Mouse (Mus musculus) frontal cortex, adult 2 months (tissue): Measurements from ENCODE around the gene Dvl2. TPM values are rescaled to one million over a fixed set of nuclear protein-coding genes. Genes with fewer than 3 reads are reported as not detected.

Source experiments
- DNase-seq, 2 experiments: peaks; one replicate each; pipeline ENCODE4 v3.0.0; 2022; ENCODE audit warnings: low spot score in 1 of 2; ENCODE audit errors: extremely low spot score in 1 of 2
- polyA plus RNA-seq: library from polyadenylated mRNA; depleted of rRNA; stranded (reverse); fragments of >200 nt; gene quantifications from 2 replicates; pipeline ENCODE4 v1.2.3, GENCODE M21; 2012

The Dvl2 gene
- polyA plus RNA-seq, 1 experiment, result 35.3 TPM

DNA sequence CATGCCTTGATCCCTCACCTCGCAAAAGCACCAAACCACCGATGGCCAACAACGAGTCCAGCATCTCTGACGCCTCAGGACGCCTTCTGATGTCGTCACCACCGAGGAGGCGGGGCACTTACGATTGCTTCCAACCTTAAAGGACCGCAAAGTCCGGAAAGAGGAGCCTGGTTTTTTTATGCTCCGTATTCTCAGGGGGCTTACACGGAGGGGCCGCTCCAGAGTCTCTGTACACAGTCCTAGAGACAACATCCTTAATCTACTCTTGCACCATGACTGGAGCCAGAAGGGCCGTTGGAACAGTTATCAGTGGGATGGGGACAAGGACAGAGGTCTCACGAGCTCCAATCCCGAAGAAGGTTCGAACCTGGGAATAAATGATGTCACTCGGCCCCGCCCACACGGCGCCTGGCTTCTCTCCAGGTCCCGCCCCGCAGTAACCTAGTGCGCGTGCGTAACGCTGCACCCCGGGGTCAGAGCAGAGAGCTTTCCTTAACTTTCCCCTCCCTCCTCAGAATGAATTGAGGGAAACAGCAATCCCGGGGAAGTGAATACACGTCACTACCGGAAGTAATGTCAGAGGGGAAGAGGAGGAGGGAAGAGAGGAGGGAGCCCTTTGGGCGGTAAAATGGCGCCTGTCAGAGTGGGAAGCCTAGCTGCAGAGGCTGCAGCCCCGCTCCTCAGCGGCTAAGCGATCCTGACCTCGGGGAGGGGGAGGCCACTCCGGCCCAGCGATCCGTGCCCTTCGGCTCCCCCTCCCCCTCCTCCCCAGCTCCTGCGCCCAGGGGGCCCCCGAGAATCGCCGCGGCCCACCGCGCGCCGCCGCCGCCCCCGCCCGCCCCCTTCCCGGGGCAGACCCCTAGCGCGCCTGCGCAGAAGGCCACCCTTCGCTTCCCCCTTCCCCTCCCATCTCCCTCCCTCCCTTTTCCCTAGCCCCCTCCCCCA is 19.9 kb upstream of the Dvl2 start:
- peak; percentile 97 to 99 for DNase-seq

DNA sequence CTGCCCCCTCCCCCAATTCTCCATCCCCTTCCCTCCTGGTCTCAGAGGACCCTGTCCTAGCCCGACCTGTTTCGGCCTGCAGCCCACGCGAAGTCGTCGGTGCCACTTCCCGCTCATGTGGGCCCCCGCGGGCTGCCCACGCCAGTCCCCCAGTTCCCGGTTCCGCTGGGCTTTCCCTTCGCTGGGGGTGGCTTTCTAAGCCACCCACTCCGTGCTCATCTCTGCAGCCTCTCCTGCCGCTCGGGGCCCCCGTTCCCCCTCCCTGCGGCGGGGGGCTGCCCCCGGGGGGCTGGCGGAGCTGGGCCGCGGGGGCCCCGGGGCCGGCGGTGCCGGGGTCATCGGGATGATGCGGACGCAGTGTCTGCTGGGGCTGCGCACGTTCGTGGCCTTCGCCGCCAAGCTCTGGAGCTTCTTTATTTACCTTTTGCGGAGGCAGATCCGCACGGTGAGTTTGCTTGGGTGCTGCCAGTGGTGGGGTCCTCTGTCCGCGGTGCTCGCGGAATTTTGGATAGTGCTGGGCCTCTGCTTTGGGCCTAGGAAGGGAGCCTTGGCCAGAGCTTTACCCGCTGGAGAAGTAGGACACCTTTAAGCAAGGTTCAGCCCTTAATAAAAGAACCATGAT is 19.1 kb upstream of the Dvl2 start, which contains the start of gene Ctdnep1:
TSS of gene Ctdnep1 (plus strand) at position 16 of the 622 bp plus-strand sequence.
- DNase-seq, result no peak

DNA sequence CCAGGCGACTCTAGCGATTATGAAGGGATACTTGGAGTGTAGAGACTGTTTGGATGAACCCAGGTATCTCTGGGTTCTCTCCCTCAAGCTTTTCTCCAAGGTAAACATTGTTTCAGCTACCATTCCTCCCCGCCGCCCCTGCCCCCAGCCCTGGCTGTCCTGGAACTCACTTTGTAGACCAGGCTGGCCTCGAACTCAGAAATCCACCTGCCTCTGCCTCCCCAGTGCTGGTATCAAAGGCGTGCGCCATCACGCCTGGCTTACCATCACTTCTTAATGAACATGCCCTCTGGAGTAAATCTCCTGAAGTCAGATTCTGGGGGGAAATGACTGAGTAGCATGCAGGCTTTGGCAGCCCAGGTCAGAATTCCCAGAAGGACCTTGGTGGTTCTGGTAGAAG is 18.2 kb upstream of the Dvl2 start, which contains the start of gene Elp5:
TSS of gene Elp5 (minus strand) at position 293 of the 400 bp plus-strand sequence.
- DNase-seq, result no peak

DNA sequence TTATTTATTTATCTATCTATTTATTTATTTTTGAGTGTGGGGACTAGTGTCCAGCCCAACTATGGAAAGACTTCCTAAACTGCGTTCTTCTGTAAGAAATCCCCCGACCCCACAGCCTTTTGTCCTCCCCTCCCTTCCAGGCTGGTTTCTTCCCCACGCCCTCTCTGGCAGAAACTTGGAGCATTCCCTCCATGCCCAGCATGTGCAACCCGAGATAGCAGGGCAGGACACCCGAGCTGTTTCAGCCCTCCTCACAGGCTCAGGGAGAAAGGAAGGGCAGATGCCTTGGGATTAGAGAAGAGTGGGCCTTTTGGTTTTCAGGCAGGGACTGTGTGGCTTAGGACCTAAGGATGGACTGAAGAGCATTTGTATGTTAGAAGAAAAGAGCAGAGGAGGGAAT is 17.5 kb upstream of the Dvl2 start:
- no peak for DNase-seq

DNA sequence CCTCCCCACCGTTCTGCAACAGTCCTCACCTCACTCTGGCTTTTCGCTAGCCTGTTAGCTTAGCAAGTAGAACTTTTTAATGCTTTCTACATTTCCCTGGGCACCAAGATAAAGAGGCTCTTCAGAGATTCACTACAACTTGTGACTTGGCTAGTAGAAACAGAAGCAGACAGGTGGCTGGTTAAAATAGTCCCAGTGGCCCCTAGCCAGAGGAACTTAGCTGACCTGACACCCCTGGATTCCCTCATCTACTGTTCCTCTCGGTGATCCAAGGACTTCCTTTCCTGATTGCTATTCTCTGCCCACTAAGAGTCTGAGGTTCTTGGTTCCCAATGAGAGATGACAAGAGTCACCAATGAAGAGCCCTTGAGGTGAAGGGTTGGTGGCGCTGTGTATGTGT is 17.0 kb upstream of the Dvl2 start:
- no peak for DNase-seq

DNA sequence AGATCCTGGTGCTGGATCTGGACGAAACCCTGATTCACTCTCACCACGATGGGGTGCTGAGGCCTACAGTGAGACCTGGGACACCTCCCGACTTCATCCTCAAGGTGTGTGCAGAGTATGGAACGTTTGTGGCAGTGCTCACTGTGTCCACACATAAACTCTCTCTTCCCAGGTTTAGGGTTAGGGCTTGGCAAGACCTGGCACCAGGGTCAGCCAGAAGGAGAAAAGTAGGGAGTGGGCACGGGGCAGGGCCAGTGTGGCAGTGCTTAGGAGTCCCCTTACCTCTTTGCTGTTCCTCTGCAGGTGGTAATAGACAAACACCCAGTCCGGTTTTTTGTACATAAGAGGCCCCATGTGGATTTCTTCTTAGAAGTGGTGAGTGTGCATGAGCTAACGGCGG is 16.0 kb upstream of the Dvl2 start:
- DNase-seq, result no peak

DNA sequence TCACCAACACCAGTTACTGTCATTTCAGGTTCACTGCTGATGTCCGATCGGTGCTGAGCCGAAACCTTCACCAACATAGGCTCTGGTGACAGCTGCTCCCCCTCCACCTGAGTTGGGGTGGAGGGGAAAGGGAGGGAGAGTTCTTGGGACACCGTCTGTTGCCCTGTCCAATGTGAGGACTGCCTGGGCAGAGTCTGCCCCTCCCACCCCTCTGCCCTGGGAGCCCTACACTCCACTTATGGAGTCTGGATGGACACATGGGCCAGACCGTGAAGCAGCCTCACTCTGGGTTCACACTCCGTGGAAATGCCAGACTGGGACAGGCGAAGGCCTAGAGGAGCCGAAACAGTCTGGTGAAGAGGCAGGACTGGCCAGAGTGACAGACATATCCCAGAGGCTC is 10.4 kb upstream of the Dvl2 start:
- no peak for DNase-seq

DNA sequence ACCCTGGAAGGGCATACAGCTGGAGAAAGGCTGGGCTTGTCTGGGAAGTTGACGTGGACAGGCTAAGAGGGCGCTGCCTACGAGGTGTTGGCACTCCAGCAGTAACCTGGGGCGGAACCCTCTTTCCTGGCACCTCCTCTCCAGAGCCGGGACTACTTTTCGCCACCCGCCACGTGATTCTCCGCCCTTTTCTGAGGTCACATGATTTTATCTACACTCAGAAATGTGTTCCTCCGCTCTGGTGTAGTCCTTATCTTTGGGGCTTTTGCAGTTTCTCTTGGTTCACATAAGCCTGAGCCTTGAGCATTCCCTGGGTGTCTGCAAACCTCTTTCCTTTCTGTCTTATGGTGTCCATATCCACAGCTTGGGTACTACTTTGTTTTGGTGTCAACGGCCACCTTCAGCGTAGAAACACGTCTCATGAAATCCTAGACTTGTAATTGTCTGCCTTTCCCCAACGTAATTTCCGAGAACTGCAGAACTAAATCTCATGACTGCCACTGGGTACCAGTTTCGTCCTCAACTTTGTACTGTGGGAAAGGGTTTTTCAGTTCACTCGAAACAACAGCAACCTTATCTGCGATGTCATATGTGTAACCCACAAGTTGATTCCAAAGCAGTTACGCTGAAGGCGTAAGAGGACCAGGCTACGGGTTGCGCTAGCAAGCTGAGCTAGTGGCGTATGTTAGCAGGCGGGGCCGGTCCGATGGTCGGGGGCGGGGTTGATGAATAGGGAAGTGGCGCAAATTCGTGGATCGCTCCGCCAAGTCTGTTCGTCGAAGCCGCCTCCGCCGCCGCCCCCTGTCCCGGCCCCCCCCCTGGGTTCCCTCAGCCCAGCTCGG is 9.3 kb upstream of the Dvl2 start, which contains the start of gene Gabarap:
TSS of gene Gabarap (plus strand) at position 294 of the 842 bp plus-strand sequence.
- peak; percentile 92 to 98 for DNase-seq

DNA sequence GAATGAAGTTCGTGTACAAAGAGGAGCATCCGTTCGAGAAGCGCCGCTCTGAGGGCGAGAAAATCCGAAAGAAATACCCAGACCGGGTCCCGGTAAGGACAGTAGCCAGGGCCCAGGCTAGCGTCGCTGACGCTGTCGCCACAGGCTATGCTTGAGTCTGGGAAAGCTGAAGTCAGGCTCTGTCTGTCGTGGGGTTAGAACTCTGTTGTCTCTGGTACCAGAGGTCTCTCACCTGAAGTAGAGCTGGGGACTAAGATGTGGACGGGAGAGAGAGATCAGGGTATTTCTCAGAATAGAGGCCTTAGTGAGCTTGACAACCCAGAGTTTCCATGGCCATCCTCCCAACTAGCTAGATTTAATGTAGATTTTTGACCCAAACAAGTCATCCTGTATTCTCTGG is 8.7 kb upstream of the Dvl2 start:
- no peak for DNase-seq

DNA sequence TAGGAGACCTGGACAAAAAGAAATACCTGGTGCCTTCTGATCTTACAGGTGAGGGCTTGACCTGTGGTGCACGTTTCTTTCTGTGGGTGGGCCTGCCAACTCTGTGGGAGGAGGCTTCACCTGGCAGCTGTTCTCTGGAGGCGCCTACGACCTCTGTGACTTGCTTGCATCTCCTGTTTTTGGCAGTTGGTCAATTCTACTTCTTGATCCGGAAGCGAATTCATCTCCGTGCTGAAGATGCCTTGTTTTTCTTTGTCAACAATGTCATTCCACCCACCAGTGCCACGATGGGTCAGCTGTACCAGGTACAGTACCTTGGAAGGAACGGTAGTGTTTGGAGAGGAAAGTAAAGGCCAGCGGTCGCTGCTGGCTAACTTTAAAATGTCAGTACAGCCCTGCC is 8.0 kb upstream of the Dvl2 start:
- no peak for DNase-seq

DNA sequence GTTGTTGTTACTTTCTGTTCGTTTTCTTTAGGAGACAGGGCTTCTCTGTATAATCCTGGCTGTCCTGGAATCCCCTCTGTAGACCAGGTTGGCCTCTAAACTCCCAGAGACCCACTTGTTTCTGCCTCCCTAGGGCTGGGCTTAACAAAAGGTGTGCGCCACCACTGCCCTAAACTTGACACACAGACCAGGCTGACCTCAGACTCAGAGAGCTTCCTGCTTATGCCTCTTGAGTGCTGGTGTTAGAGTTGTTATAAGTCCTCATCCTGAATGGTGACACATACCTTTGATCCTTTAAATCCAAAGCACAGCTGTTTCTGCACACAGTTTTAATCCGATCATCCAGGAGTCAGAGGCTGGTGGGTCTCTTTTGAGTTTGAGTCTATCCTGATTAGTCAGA is 7.5 kb upstream of the Dvl2 start:
- DNase-seq, result no peak

DNA sequence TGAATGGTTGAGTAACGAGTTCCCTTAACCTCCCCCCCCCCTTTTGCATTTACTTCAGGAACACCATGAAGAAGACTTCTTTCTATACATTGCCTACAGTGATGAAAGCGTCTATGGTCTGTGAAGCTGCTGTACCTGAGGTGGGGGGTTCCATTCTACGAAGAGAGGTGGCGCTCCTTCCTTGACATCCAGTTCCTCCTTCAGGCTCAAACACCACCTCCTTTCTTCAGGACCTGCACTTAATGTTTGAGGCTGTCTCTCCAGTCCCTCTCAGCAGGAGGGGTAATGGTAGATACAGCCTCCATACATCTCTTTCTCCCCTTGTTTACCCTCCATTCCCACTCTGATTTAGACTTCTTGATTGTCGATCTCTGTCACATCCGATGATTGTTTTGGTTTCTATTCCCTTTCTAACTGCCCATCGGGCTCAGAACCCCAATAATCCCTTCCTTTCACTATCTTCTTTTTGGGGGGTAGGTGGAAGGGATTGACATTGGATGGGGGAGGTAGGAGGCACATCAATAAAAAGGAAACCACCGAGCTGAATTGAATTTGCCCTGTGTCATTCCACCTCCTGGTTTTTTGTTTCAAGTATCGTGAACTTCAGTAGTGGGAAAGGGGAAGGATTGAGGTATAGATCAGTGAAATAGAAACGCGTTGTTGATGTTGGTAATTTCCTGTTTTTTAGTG is 5.8 kb upstream of the Dvl2 start:
- DNase-seq, result no peak

DNA sequence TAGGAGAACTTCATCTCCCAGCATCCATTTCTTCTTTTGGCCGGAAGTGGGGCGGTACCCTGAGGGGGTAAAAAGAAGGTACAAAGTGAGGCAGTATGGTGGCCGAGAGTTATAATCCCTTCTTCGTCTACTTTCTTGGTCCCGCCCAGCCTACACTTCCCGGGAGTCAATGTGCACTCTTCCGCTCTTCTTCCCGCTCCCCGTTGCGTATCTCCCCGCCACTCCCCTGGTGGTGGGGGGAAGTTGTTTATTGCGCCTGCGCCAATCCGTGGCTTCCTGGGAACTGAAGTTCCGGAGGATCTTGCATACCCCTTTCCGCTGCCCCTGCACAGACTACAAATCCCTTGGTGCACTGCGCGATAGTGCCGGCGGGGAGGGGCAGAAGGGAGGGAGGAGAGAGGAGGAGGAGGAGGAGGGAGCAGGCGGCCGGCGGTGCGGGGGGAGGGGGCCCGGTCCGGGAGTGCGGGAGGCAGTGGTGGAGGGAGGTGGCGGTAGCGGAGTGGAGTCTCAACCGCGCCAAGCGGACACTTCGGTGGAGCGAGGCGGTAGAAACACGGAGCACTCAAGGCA is 4.9 kb upstream of the Dvl2 start, which contains the start of gene Phf23:
TSS of gene Phf23 (plus strand) at position 387 of the 570 bp plus-strand sequence.
- peak; percentile 98 for DNase-seq

DNA sequence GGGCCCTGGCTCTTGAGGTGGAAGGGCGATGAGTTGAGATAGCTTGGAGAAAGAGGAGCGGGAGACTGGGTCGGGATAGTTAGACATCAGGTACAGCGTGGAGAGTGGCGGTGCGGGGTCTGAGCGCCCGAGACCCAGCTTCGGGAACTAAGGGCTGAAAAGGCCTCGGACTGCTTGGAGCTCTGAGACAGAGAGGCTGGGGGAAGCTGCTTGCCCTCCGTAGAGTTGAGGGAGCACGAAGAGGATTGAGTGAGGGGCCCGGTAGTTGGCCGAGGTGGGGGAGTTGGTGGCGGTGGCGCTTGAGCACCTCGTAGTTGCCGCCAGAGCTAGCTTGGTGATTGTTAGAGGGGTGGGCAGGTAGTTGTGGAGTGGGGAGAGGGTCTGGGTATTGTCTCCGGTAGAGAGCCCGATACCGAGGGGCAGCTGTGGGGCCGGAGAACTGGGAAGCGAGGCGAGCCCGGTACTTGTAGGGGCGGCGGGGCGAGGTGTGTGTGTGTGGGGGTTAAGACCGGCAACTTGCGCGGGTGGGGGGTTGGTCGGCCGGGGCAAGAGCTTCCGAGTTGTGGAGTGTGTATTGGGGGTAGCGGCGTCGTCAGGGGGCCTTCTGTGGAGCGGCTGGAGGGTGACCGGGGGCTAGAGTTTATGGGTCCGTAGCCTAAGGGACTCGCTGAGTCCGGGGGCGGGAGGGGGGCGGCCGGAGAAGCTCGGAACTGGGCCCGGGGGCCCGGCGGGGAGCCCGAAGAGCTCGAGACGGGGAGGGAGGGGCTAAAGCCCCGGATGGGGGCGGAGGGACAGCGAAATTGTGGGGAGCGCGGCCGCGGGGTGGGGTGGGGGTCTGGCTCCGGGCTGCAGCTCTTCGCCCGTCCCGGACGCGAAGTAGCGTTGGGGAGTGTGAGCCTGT is 4.0 kb upstream of the Dvl2 start:
- no peak for DNase-seq

DNA sequence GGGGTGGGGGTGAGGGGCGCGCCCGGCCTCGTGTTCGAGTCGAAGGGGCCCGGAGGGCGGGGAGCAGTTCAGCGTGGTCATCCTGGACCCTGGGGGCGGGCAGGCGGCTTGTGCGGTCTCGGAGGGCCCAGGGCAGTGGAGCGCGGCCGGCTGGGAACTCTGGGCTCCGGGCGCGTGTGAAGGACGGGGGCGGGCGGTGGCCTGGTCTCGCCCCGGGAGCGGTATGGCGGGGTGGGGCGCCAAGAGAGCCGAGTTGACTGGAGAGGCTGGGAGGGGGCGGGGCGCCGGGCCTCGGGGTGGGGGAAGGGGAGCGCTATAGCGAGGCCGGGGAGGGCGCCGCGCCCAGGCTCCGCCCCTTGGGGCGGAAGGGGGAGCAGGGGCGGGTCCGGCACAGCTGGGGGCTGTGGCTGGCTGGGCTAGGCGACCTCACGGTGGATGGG is 3.3 kb upstream of the Dvl2 start:
- DNase-seq, result peak in 1 of 2 experiments; percentile 63

DNA sequence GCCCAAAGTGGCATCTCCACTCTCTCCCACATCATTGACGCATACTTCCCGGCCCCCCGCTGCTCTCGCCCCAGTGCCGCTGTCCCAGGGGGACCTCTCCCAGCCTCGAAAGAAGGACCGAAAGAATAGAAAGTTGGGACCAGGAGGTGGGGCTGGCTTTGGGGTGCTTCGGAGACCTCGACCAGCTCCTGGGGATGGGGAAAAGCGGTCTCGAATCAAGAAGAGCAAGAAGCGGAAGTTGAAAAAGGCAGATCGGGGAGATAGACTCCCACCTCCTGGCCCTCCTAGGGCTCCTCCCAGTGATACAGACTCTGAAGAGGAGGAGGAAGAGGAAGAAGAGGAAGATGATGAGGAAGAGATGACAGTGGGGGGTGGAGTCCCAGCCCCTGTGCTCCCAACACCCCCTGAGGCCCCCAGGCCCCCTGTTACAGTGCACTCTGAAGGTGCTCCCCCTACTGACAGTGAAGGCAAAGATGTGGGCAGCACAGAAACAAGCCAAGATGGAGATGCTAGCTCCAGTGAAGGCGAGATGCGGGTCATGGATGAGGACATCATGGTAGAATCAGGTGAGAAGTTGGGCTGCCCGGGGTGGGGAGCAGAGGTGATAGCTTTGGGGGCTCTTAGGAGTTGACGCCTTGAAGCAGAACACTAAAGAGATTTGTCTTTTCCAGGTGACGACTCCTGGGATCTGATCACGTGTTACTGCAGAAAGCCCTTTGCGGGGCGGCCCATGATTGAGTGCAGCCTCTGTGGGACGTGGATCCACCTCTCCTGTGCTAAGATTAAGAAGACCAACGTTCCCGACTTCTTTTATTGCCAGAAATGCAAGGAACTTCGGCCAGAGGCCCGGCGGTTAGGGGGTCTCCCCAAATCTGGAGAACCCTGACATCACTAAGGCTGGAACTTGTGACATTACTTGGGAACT is 1.6 kb upstream of the Dvl2 start:
- no peak for DNase-seq

DNA sequence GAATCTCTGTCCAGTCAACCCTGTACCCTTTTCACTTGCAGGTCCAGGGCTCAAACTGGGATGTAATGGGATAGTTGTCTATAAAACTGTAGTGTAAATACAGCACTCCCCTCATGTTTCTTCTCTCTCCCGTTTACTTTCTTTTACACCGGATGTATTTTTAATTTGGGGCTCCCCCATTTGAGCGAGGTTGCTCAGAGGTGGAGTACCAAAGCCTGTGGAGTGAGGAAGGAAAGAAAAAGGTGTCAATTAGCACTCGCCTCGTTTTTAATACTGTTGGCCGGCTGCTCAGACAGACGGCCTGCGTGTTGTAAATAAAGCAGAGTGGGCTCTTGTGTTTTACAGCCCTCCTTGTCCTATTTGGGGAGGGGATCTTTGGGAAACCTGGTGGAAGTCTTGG is 729 bp upstream of the Dvl2 start:
- DNase-seq, result no peak

DNA sequence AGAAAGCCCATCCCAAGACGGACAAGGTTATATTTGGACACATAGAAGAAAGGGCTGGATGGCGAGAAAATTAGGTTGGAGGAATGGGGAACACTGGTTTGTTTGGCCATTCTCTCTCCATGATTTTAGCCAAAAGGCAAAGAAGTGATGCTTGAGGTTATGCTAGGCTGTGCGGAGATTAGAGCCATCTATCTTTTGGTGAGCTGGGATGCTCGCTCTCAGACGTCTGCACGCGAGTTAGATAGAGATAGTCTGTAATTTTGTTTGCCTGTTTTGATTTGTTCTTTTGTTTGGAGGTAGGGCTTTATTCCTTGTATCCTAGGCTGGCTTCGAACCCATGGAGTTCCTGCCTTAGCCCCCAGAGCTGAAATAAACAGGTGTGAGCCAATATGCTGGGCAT is 764 bp downstream of the Dvl2 start:
- no peak for DNase-seq
